Mouse (Mus musculus): ENCODE data around the gene Taf6l.

GRCm38 (mm10) chr19:8789171-8789570 is 3.0 kb upstream of the Taf6l start:
- TF ChIP-seq CTCF (conservative IDR thresholded peaks at IDR 0.05 in 1 of 2, IDR thresholded peaks at IDR 0.05 in 1 of 2; ENCODE audit: low read depth in 2 of 2, low read length in 2 of 2), result no peak
- TF ChIP-seq POLR2A (IDR thresholded peaks at IDR 0.05; ENCODE audit: low read depth, low read length), result no peak
- no peak for TF ChIP-seq KAT2A (IDR thresholded peaks at IDR 0.05; ENCODE audit: insufficient replicate concordance, low read length)
- TF ChIP-seq HCFC1 (IDR thresholded peaks at IDR 0.05; ENCODE audit: low read depth, low read length), result no peak
- TF ChIP-seq ETS1 (conservative IDR thresholded peaks at IDR 0.05; ENCODE audit: low read depth, low read length), result no peak
- TF ChIP-seq EP300 (IDR thresholded peaks at IDR 0.05; ENCODE audit: low read length), result no peak
- no peak for TF ChIP-seq CHD2 (IDR thresholded peaks at IDR 0.05; ENCODE audit: low read length)
- no peak for TF ChIP-seq ZKSCAN1 (IDR thresholded peaks at IDR 0.05; ENCODE audit: borderline replicate concordance, low read depth, low read length)
- no peak for TF ChIP-seq SIN3A (IDR thresholded peaks at IDR 0.05; ENCODE audit: low read length)
- no peak for TF ChIP-seq MEF2A (IDR thresholded peaks at IDR 0.05; ENCODE audit: borderline replicate concordance, low read depth, low read length)
- no peak for TF ChIP-seq UBTF (IDR thresholded peaks at IDR 0.05; ENCODE audit: low read depth, low read length)
- no peak for TF ChIP-seq SMC3 (IDR thresholded peaks at IDR 0.05; ENCODE audit: low read depth, low read length)
- no peak for TF ChIP-seq ZMIZ1 (IDR thresholded peaks at IDR 0.05; ENCODE audit: low read depth, low read length)
- no peak for TF ChIP-seq TCF12 (IDR thresholded peaks at IDR 0.05; ENCODE audit: low read depth, low read length)

All from CH12.LX (cell line).